Mouse (Mus musculus) lung, embryonic 16.5 days (tissue): ENCODE data around the gene Trim9. TPM values are rescaled to one million over a fixed set of nuclear protein-coding genes. Genes with fewer than 3 reads are reported as not detected.

Experiments
- ATAC-seq: fragments of 200-750 bp; cut with Nextera tagmentation; 2 replicates; pipeline ENCODE4 v1.8.0; 2017; ENCODE audit warnings: low read depth, mild to moderate bottlenecking, moderate library complexity
- H3K27ac ChIP-seq: fragments of 300-500 bp; sonication (generic); 2 replicates; pipeline ENCODE4 v1.5.1; 2014; ENCODE audit warnings: mild to moderate bottlenecking, control low read depth, low read length
- H3K27me3 ChIP-seq: fragments of 300-500 bp; sonication (generic); 2 replicates; pipeline ENCODE4 v1.6.1; 2014; ENCODE audit warnings: low read depth, low read length, mixed read lengths; ENCODE audit not compliant: control insufficient read depth, insufficient read depth
- H3K36me3 ChIP-seq: fragments of 300-500 bp; sonication (generic); 2 replicates; pipeline ENCODE4 v1.6.1; 2014; ENCODE audit warnings: low read length; ENCODE audit not compliant: control insufficient read depth, insufficient read depth
- H3K4me1 ChIP-seq: fragments of 300-500 bp; sonication (generic); replicated peaks from 2 replicates; pipeline ENCODE4 v1.6.1; 2014; ENCODE audit warnings: low read length, mixed read lengths; ENCODE audit not compliant: control insufficient read depth, insufficient read depth
- H3K4me2 ChIP-seq: fragments of 300-500 bp; sonication (generic); 2 replicates; pipeline ENCODE4 v1.6.1; 2014; ENCODE audit warnings: low read depth, low read length, control low read depth
- H3K4me3 ChIP-seq: fragments of 300-500 bp; sonication (generic); 2 replicates; pipeline ENCODE4 v1.5.1; 2014; ENCODE audit warnings: mild to moderate bottlenecking, low read length, control low read depth
- H3K9ac ChIP-seq: fragments of 300-500 bp; sonication (generic); 2 replicates; pipeline ENCODE4 v1.6.1; 2014; ENCODE audit warnings: low read length, control low read depth
- H3K9me3 ChIP-seq: fragments of 300-500 bp; sonication (generic); 2 replicates; pipeline ENCODE4 v1.6.1; 2016; ENCODE audit warnings: low read length; ENCODE audit not compliant: control insufficient read depth
- WGBS: fragments of 180-500 bp; shearing (Covaris S2); extraction: QIAGEN DNeasy Blood & Tissue Kit; methylation state at CpG from one replicate; pipeline ENCODE4 v1.1.7; 2014; 5-methylcytosine and 5-hydroxymethylcytosine counted together
- polyA plus RNA-seq: library from polyadenylated mRNA; unstranded; fragments of >200 nt; fragmentation: Nextera tagmentation; extraction: Ambion mirVana; gene quantifications from 2 replicates; pipeline ENCODE4 v1.2.1, GENCODE M21; 2015

Trim9 gene
- polyA plus RNA-seq, result 0.58 and 1.3 TPM in 2 replicates

GRCm38 (mm10) chr12:70347202-70347841 lies at the start of gene Trim9:
TSS of gene Trim9 (minus strand) at chr12:70347614.
- Histone ChIP-seq H3K4me1 (peaks cover 18% of the 10 kb centered on the region), H3K9ac (peak within 1 kb of the TSS; percentile 62), H3K9me3 (no peaks in the 10 kb centered on the region), H3K36me3 (no peaks in the 10 kb centered on the region), H3K27ac (0 out of 2 replicates have a peak within 1 kb of the TSS, but pooled peaks have one; percentile 25), H3K27me3 (peaks cover 38% of the 10 kb centered on the region), H3K4me2 (peak within 1 kb of the TSS; percentile 83), H3K4me3 (peak within 1 kb of the TSS; percentile 61)
- peak; percentile 99 for ATAC-seq
- under 1% methylated on average over 46 of the region's 50 CpGs for WGBS

- Histone ChIP-seq H3K9ac (no peak overlapping the region), H3K4me2 (no peak overlapping the region), H3K4me3 (no peak overlapping the region), H3K36me3 (no peaks in the 10 kb centered on the region), H3K4me1 (no peaks in the 10 kb centered on the region), H3K27me3 (no peaks in the 10 kb centered on the region), H3K9me3 (no peaks in the 10 kb centered on the region), H3K27ac (no peak overlapping the region)
- no peak for ATAC-seq
- 73% methylated on average over 3 of the region's 3 CpGs for WGBS
Measured at GRCm38 (mm10) chr12:70395061-70395460, 47.6 kb upstream of the Trim9 start.

- Histone ChIP-seq H3K36me3 (no peaks in the 10 kb centered on the region), H3K27ac (no peak overlapping the region), H3K27me3 (no peaks in the 10 kb centered on the region), H3K4me1 (no peaks in the 10 kb centered on the region), H3K9ac (no peak overlapping the region), H3K4me3 (no peak overlapping the region), H3K4me2 (no peak overlapping the region), H3K9me3 (no peaks in the 10 kb centered on the region)
- 88% methylated on average over 3 of the region's 3 CpGs for WGBS
- no peak for ATAC-seq
Measured at GRCm38 (mm10) chr12:70391236-70391635, 43.8 kb upstream of the Trim9 start.

GRCm38 (mm10) chr12:70374976-70375375 lies 27.6 kb upstream of the Trim9 start:
- no peaks in the 10 kb centered on the region for H3K36me3 ChIP-seq
- no peak overlapping the region for H3K9ac ChIP-seq
- H3K4me2 ChIP-seq, result no peak overlapping the region
- H3K9me3 ChIP-seq, result no peaks in the 10 kb centered on the region
- ATAC-seq, result no peak
- H3K27ac ChIP-seq, result no peak overlapping the region
- no peaks in the 10 kb centered on the region for H3K27me3 ChIP-seq
- no peak overlapping the region for H3K4me3 ChIP-seq
- WGBS, result 68% methylated on average over 10 of the region's 10 CpGs
- H3K4me1 ChIP-seq, result no peaks in the 10 kb centered on the region

- H3K27ac ChIP-seq, result no peak overlapping the region
- WGBS, result 78% methylated on average over 5 of the region's 5 CpGs
- no peaks in the 10 kb centered on the region for H3K9me3 ChIP-seq
- H3K27me3 ChIP-seq, result no peaks in the 10 kb centered on the region
- no peak for ATAC-seq
- H3K36me3 ChIP-seq, result no peaks in the 10 kb centered on the region
- H3K4me1 ChIP-seq, result peaks cover under 1% of the 10 kb centered on the region
- no peak overlapping the region for H3K4me2 ChIP-seq
- H3K4me3 ChIP-seq, result no peak overlapping the region
- no peak overlapping the region for H3K9ac ChIP-seq
Measured at GRCm38 (mm10) chr12:70372874-70373273, 25.5 kb upstream of the Trim9 start.

GRCm38 (mm10) chr12:70369348-70369747 lies 21.9 kb upstream of the Trim9 start:
- 83% methylated on average over 12 of the region's 12 CpGs for WGBS
- Histone ChIP-seq H3K27me3 (no peaks in the 10 kb centered on the region), H3K4me3 (no peak overlapping the region), H3K9ac (no peak overlapping the region), H3K27ac (no peak overlapping the region), H3K9me3 (no peaks in the 10 kb centered on the region), H3K4me2 (no peak overlapping the region), H3K36me3 (no peaks in the 10 kb centered on the region), H3K4me1 (peaks cover 7% of the 10 kb centered on the region)
- no peak for ATAC-seq

- H3K4me2 ChIP-seq, result no peak overlapping the region
- H3K4me1 ChIP-seq, result peaks cover 7% of the 10 kb centered on the region
- H3K9me3 ChIP-seq, result no peaks in the 10 kb centered on the region
- no peak overlapping the region for H3K27ac ChIP-seq
- no peaks in the 10 kb centered on the region for H3K36me3 ChIP-seq
- no peaks in the 10 kb centered on the region for H3K27me3 ChIP-seq
- no peak overlapping the region for H3K9ac ChIP-seq
- 67% methylated on average over 9 of the region's 9 CpGs for WGBS
- no peak for ATAC-seq
- H3K4me3 ChIP-seq, result no peak overlapping the region
Measured at GRCm38 (mm10) chr12:70368820-70369219, 21.4 kb upstream of the Trim9 start.

- Histone ChIP-seq H3K36me3 (no peaks in the 10 kb centered on the region), H3K27ac (no peak overlapping the region), H3K9me3 (no peaks in the 10 kb centered on the region), H3K4me1 (peaks cover 7% of the 10 kb centered on the region), H3K9ac (peak overlapping the region; percentile 46), H3K27me3 (no peaks in the 10 kb centered on the region), H3K4me2 (peak overlapping the region; percentile 47), H3K4me3 (peak overlapping the region; percentile 17; the same call in 1 of the 2 replicates)
- 34% methylated on average over 19 of the region's 19 CpGs for WGBS
- peak; percentile 95 for ATAC-seq
Measured at GRCm38 (mm10) chr12:70367326-70368248, 20.2 kb upstream of the Trim9 start.

GRCm38 (mm10) chr12:70363016-70363415 lies 15.6 kb upstream of the Trim9 start:
- H3K27me3 ChIP-seq, result no peaks in the 10 kb centered on the region
- no peak overlapping the region for H3K4me3 ChIP-seq
- no peaks in the 10 kb centered on the region for H3K9me3 ChIP-seq
- ATAC-seq, result no peak
- no peak overlapping the region for H3K4me2 ChIP-seq
- 28% methylated on average over 4 of the region's 4 CpGs for WGBS
- H3K27ac ChIP-seq, result no peak overlapping the region
- no peaks in the 10 kb centered on the region for H3K36me3 ChIP-seq
- H3K9ac ChIP-seq, result no peak overlapping the region
- peaks cover 7% of the 10 kb centered on the region for H3K4me1 ChIP-seq
